Mouse (Mus musculus): ENCODE measurements at regions not wholly inside any gene's neighbourhood (a gene's known extent, or its start where the extent isn't known, plus 50 kb on each side); places are given as distances from the start of the nearest gene placed in this dataset.

- H3K9me3 ChIP-seq (replicated peaks) = no peaks in the 10 kb centered on the region
- H3K4me3 ChIP-seq (replicated peaks) = no peak overlapping the region
- H3K27ac ChIP-seq (replicated peaks) = no peak overlapping the region
- H3K4me1 ChIP-seq = no peaks in the 10 kb centered on the region
- 94% methylated on average over 3 of the region's 3 CpGs for WGBS
- no peak overlapping the region for H3K4me2 ChIP-seq
- no peak for ATAC-seq (ENCODE audit: low FRiP score)
- no peaks in the 10 kb centered on the region for H3K36me3 ChIP-seq
- no peaks in the 10 kb centered on the region for H3K27me3 ChIP-seq (replicated peaks)
- H3K9ac ChIP-seq (replicated peaks) = no peak overlapping the region
Measured at GRCm38 (mm10) chr12:16220561-16220960, 390.2 kb downstream of the Lpin1 start.

GRCm38 (mm10) chr12:16218906-16219305, 391.9 kb downstream of the Lpin1 start:
- Histone ChIP-seq H3K4me3 (replicated peaks) (no peak overlapping the region), H3K4me1 (no peaks in the 10 kb centered on the region), H3K36me3 (no peaks in the 10 kb centered on the region), H3K9ac (replicated peaks) (no peak overlapping the region), H3K4me2 (no peak overlapping the region), H3K27me3 (replicated peaks) (no peaks in the 10 kb centered on the region), H3K9me3 (replicated peaks) (no peaks in the 10 kb centered on the region), H3K27ac (replicated peaks) (no peak overlapping the region)
- 94% methylated on average over 4 of the region's 4 CpGs for WGBS
- ATAC-seq (ENCODE audit: low FRiP score) = no peak

- H3K36me3 ChIP-seq = no peaks in the 10 kb centered on the region
- no peak for ATAC-seq (ENCODE audit: low FRiP score)
- H3K4me1 ChIP-seq = no peaks in the 10 kb centered on the region
- no peaks in the 10 kb centered on the region for H3K27me3 ChIP-seq (replicated peaks)
- H3K27ac ChIP-seq (replicated peaks) = no peak overlapping the region
- no peak overlapping the region for H3K4me2 ChIP-seq
- H3K4me3 ChIP-seq (replicated peaks) = no peak overlapping the region
- WGBS = 72% methylated on average over 4 of the region's 4 CpGs
- no peaks in the 10 kb centered on the region for H3K9me3 ChIP-seq (replicated peaks)
- H3K9ac ChIP-seq (replicated peaks) = no peak overlapping the region
Measured at GRCm38 (mm10) chr12:16210553-16210952, 393.8 kb upstream of the Trib2 start.

DNA sequence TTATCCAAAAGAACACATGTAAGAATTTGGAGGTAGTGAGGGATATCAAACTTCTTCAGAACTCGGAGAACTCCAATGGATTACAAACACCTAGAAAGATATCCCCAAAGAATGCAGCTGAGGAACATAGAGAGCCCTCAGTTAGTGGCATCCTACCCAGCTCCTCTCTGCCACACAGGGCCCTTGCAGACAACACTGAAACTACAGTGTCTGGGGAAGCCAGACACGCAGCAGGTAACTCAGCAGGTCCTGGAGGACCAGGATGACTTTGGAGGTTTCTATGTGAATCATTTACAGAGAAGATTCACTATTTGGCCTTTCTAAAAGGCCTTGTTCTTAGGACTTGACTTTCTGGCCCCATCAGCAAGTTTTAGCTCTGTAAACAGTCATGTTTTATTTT, 393.4 kb upstream of the Trib2 start:
- H3K9ac ChIP-seq (replicated peaks) = no peak overlapping the region
- H3K4me1 ChIP-seq = no peaks in the 10 kb centered on the region
- 75% methylated on average over 2 of the region's 2 CpGs for WGBS
- H3K27ac ChIP-seq (replicated peaks) = no peak overlapping the region
- no peaks in the 10 kb centered on the region for H3K36me3 ChIP-seq
- no peaks in the 10 kb centered on the region for H3K27me3 ChIP-seq (replicated peaks)
- no peak overlapping the region for H3K4me2 ChIP-seq
- H3K4me3 ChIP-seq (replicated peaks) = no peak overlapping the region
- ATAC-seq (ENCODE audit: low FRiP score) = no peak
- no peaks in the 10 kb centered on the region for H3K9me3 ChIP-seq (replicated peaks)

DNA sequence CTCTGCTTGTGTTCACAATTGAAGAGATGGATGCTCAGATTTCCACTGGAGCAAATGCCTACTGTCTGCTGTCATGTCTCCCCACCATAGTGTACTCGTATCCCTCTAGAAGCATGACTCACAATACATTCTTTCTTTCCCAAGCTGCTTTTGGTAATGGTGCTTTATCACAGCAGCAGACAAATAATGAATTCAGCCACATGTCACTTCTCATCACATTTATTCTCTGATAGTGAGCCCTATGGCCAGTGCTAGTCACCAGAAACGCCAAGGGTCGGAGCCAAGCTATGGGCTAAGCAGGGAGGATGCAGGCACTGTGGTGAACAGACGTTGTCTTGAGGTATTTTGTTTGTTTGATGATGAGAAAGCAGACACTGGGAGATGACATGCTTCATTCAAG, 388.2 kb upstream of the Trib2 start:
- WGBS = 70% methylated on average over 4 of the region's 4 CpGs
- no peaks in the 10 kb centered on the region for H3K36me3 ChIP-seq

GRCm38 (mm10) chr12:16196917-16197316, 380.2 kb upstream of the Trib2 start:
- Histone ChIP-seq H3K9me3 (replicated peaks) (no peaks in the 10 kb centered on the region), H3K36me3 (no peaks in the 10 kb centered on the region), H3K27ac (replicated peaks) (no peak overlapping the region), H3K27me3 (replicated peaks) (no peaks in the 10 kb centered on the region), H3K4me1 (no peaks in the 10 kb centered on the region), H3K9ac (replicated peaks) (no peak overlapping the region), H3K4me2 (no peak overlapping the region), H3K4me3 (replicated peaks) (no peak overlapping the region)
- 89% methylated on average over 2 of the region's 2 CpGs for WGBS
- no peak for ATAC-seq (ENCODE audit: low FRiP score)

More for the DNA sequence above, 388.2 kb upstream of the Trib2 start:
- Histone ChIP-seq H3K4me1 (no peaks in the 10 kb centered on the region), H3K9ac (replicated peaks) (no peak overlapping the region), H3K4me2 (no peak overlapping the region), H3K4me3 (replicated peaks) (no peak overlapping the region), H3K9me3 (replicated peaks) (no peaks in the 10 kb centered on the region), H3K27me3 (replicated peaks) (no peaks in the 10 kb centered on the region), H3K27ac (replicated peaks) (no peak overlapping the region)
- ATAC-seq (ENCODE audit: low FRiP score) = no peak

- no peak overlapping the region for H3K27ac ChIP-seq (replicated peaks)
- no peak overlapping the region for H3K4me3 ChIP-seq (replicated peaks)
- no peaks in the 10 kb centered on the region for H3K27me3 ChIP-seq (replicated peaks)
- no peaks in the 10 kb centered on the region for H3K9me3 ChIP-seq (replicated peaks)
- no peaks in the 10 kb centered on the region for H3K36me3 ChIP-seq
- no peaks in the 10 kb centered on the region for H3K4me1 ChIP-seq
- 94% methylated on average over 3 of the region's 3 CpGs for WGBS
- H3K4me2 ChIP-seq = no peak overlapping the region
- no peak for ATAC-seq (ENCODE audit: low FRiP score)
- H3K9ac ChIP-seq (replicated peaks) = no peak overlapping the region
Measured at GRCm38 (mm10) chr12:16191803-16192389, 375.2 kb upstream of the Trib2 start.

DNA sequence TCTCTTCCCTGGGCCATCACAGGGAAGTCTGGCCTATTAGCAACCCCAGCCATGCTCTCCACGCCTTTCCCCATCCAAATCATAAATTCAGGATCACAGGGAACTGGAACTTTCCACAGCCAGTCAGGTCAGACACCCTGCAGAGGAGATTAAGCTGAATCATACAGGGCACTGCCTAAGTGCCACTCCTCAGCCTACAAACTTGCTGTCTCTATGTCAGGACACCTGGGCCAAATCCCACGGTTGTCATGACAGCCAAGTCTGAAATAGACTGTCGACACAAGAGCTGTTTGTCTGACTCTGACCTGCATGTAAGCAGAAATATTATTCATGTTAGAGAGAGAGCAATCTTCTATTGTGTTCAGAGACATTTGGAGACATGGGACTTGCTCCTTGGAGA, 374.0 kb upstream of the Trib2 start:
- no peak for ATAC-seq (ENCODE audit: low FRiP score)

DNA sequence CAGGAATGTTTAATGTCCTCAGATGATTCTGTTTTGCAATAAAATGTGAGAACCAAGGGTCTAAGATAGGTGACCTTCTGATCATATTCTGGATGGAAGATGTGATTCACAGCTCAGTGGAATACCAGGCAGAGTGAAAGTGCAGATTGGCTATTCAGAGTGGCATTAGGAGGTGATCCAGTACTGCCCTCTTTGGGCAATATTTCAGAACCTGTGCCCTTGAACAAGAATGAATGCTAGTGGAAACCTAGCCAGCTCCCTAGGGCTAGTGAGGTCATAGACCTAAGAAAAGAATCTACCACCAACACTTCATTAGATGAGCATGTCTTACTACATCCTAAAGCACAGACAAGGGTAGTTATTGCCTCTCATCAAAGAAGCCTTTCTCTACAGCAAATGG, 372.7 kb upstream of the Trib2 start:
- Histone ChIP-seq H3K27ac (replicated peaks) (no peak overlapping the region), H3K4me2 (no peak overlapping the region), H3K9me3 (replicated peaks) (no peaks in the 10 kb centered on the region), H3K27me3 (replicated peaks) (no peaks in the 10 kb centered on the region), H3K4me1 (no peaks in the 10 kb centered on the region), H3K4me3 (replicated peaks) (no peak overlapping the region), H3K36me3 (no peaks in the 10 kb centered on the region), H3K9ac (replicated peaks) (no peak overlapping the region)
- no peak for ATAC-seq (ENCODE audit: low FRiP score)

More for the DNA sequence above, 374.0 kb upstream of the Trib2 start:
- H3K4me3 ChIP-seq (replicated peaks) = no peak overlapping the region
- H3K9ac ChIP-seq (replicated peaks) = no peak overlapping the region
- no peaks in the 10 kb centered on the region for H3K27me3 ChIP-seq (replicated peaks)
- H3K27ac ChIP-seq (replicated peaks) = no peak overlapping the region
- no peaks in the 10 kb centered on the region for H3K4me1 ChIP-seq
- no peak overlapping the region for H3K4me2 ChIP-seq
- 61% methylated on average over 3 of the region's 3 CpGs for WGBS
- no peaks in the 10 kb centered on the region for H3K36me3 ChIP-seq
- no peaks in the 10 kb centered on the region for H3K9me3 ChIP-seq (replicated peaks)

DNA sequence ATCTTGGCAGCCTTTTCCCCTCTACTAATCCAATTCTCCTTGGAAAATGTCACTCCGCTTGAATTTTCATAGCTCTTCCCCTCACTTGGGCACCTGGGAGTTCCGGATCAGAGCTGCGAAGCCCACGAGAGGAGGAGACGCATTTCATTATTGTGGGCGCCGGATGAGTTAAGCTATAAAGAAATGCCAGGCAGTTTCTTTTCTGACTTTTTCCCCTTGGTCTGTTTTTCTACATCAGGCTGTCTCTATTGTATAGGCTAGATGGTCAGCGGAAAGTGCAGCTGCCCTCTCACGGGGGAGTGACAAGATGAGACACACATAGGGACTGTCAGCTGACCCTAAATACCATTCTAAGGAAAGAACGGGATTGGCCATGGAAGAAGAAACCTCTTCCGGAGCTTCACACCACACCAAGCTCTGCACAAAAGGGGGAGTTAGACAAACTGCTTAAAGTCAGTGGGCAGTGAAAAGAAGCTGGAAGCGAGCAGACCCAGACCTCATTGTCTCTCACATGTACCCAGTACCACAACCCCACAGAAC, 369.3 kb upstream of the Trib2 start:
- 59% methylated on average over 12 of the region's 12 CpGs for WGBS
- H3K9me3 ChIP-seq (replicated peaks) = no peaks in the 10 kb centered on the region
- ATAC-seq (ENCODE audit: low FRiP score) = no peak
- 0 out of 2 replicates have a peak, but pooled peaks cover 5% of the 10 kb centered on the region for H3K4me1 ChIP-seq
- H3K4me2 ChIP-seq = no peak overlapping the region
- H3K27me3 ChIP-seq (replicated peaks) = no peaks in the 10 kb centered on the region
- no peak overlapping the region for H3K9ac ChIP-seq (replicated peaks)
- no peak overlapping the region for H3K4me3 ChIP-seq (replicated peaks)
- no peaks in the 10 kb centered on the region for H3K36me3 ChIP-seq
- H3K27ac ChIP-seq (replicated peaks) = no peak overlapping the region

- no peak overlapping the region for H3K4me2 ChIP-seq
- WGBS = 83% methylated on average over 14 of the region's 14 CpGs
Measured at GRCm38 (mm10) chr12:16185431-16185923, 368.8 kb upstream of the Trib2 start.

GRCm38 (mm10) chr12:16183055-16183454, 366.3 kb upstream of the Trib2 start:
- H3K36me3 ChIP-seq = no peaks in the 10 kb centered on the region
- no peak overlapping the region for H3K4me2 ChIP-seq
- 62% methylated on average over 4 of the region's 4 CpGs for WGBS
- no peak overlapping the region for H3K27ac ChIP-seq (replicated peaks)
- no peak overlapping the region for H3K4me3 ChIP-seq (replicated peaks)
- H3K9me3 ChIP-seq (replicated peaks) = no peaks in the 10 kb centered on the region
- no peak for ATAC-seq (ENCODE audit: low FRiP score)
- 0 out of 2 replicates have a peak, but pooled peaks cover 5% of the 10 kb centered on the region for H3K4me1 ChIP-seq
- no peaks in the 10 kb centered on the region for H3K27me3 ChIP-seq (replicated peaks)
- H3K9ac ChIP-seq (replicated peaks) = no peak overlapping the region

More at GRCm38 (mm10) chr12:16185431-16185923, 368.8 kb upstream of the Trib2 start:
- H3K9me3 ChIP-seq (replicated peaks) = no peaks in the 10 kb centered on the region
- H3K4me3 ChIP-seq (replicated peaks) = no peak overlapping the region
- ATAC-seq (ENCODE audit: low FRiP score) = no peak
- H3K36me3 ChIP-seq = no peaks in the 10 kb centered on the region
- H3K27me3 ChIP-seq (replicated peaks) = no peaks in the 10 kb centered on the region
- no peak overlapping the region for H3K9ac ChIP-seq (replicated peaks)
- 0 out of 2 replicates have a peak, but pooled peaks cover 5% of the 10 kb centered on the region for H3K4me1 ChIP-seq
- H3K27ac ChIP-seq (replicated peaks) = no peak overlapping the region
